Mouse (Mus musculus) hindbrain, embryonic 10.5 days (tissue): ENCODE results near the gene Glrx5. TPM values are rescaled to one million over a fixed set of nuclear protein-coding genes. Genes with fewer than 3 reads are reported as not detected.
A peak's percentile ranks its signal among the peaks of the same experiment; 100 is the strongest.

Source experiments
- DNase-seq: peaks from one replicate; pipeline ENCODE4 v3.0.0-alpha.2; 2017; ENCODE audit warnings: low spot score
- H3K27ac ChIP-seq: fragments of 300-500 bp; sonication (generic); 2 replicates; pipeline ENCODE4 v1.5.1; 2016; ENCODE audit warnings: mild to moderate bottlenecking, moderate library complexity
- H3K27me3 ChIP-seq: fragments of 300-500 bp; sonication (generic); 2 replicates; pipeline ENCODE4 v1.6.1; 2016; ENCODE audit warnings: mild to moderate bottlenecking; ENCODE audit not compliant: poor library complexity, insufficient read depth, severe bottlenecking
- H3K36me3 ChIP-seq: fragments of 300-500 bp; sonication (generic); 2 replicates; pipeline ENCODE4 v1.6.1; 2016; ENCODE audit warnings: mild to moderate bottlenecking, moderate library complexity
- H3K4me1 ChIP-seq: fragments of 300-500 bp; sonication (generic); replicated peaks from 2 replicates; pipeline ENCODE4 v1.6.1; 2016; ENCODE audit warnings: mild to moderate bottlenecking
- H3K4me3 ChIP-seq: fragments of 300-500 bp; sonication (generic); 2 replicates; pipeline ENCODE4 v1.5.1; 2016; ENCODE audit warnings: mild to moderate bottlenecking, moderate library complexity
- H3K9me3 ChIP-seq: fragments of 300-500 bp; sonication (generic); 2 replicates; pipeline ENCODE4 v1.6.1; 2016; ENCODE audit warnings: mild to moderate bottlenecking, moderate library complexity
- WGBS: fragments of 180-500 bp; shearing (Covaris S2); methylation state at CpG from one replicate; pipeline ENCODE4 v1.1.7; 2016; 5-methylcytosine and 5-hydroxymethylcytosine counted together
- polyA plus RNA-seq: library from polyadenylated mRNA; unstranded; fragments of >200 nt; fragmentation: Nextera tagmentation; extraction: Ambion mirVana; gene quantifications from 2 replicates; pipeline ENCODE4 v1.2.1, GENCODE M21; 2016

Gene Glrx5
- polyA plus RNA-seq, 1 experiment from 2014 or later, result 230 TPM

DNA sequence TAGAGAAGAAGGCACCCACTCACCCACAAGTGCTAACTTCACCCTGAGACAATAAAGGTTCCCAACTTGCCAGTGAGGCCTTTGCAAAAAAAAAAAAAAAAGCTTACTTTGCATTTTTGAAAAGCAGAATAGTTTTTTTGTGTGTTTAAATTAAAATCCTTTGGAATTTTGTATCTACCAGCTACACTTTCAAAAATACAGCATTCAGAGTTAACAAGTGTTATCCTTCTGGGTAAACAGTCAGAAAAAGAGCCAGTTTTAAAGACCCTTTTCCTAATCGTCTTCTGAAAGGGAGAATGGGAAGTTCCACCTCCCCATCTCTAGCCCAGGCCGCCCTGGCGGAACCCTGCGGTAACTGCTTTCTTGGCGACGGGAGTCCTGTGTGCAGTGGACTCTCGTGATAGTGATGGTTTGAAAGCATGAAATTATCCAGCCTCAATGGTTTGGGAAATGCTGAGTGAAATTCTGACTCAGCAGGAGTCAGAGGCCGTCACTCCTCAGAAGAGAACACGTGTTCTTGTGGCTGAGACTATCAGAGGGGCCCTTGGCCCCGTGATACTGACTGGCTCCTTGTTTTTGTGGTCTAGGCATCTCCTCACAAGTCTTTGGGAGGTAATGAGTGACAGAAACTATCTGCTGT is 6.4 kb upstream of the Glrx5 start:
- DNase-seq, result no peak
- Histone ChIP-seq H3K9me3 (peaks cover 21% of the 10 kb centered on the region), H3K36me3 (peaks cover 32% of the 10 kb centered on the region), H3K27ac (no peak overlapping the region), H3K27me3 (no peaks in the 10 kb centered on the region), H3K4me1 (peaks cover 19% of the 10 kb centered on the region), H3K4me3 (no peak overlapping the region)
- WGBS, result 52% methylated on average over 10 of the region's 10 CpGs

DNA sequence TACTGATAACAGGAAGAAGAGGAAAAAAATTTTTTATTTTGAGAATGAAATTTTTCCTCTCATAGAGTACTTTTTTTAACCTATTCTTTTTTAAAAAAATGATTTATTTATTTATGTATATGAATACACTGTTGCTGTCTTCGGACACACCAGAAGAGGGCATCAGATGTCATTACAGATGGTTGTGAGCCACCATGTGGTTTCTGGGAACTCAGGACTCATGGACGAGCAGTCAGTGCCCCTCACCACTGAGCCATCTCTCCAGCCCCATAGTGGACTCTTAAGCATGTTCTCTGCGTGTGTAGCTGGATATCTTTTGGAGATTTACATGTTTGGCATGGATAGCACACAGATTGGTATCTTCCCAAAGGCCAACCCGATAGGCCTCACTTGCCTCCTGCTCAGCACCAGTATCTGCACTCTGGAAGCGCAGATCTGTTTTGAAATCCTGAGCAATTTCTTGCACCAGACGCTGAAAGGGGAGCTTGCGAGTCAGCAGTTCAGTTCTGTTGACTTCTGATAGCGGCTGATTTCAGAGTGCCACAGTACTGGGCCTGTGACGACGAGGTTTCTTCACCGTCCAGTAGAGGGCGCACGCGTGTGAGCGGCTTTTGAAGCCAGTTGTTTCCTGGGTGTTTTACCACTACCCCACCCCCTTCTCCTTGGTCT is 5.0 kb upstream of the Glrx5 start:
- peaks cover 19% of the 10 kb centered on the region for H3K9me3 ChIP-seq
- H3K4me3 ChIP-seq, result no peak overlapping the region
- WGBS, result 32% methylated on average over 15 of the region's 15 CpGs
- H3K27ac ChIP-seq, result no peak overlapping the region
- H3K36me3 ChIP-seq, result peaks cover 32% of the 10 kb centered on the region
- peak; percentile 72 for DNase-seq
- no peaks in the 10 kb centered on the region for H3K27me3 ChIP-seq
- peaks cover 17% of the 10 kb centered on the region for H3K4me1 ChIP-seq

DNA sequence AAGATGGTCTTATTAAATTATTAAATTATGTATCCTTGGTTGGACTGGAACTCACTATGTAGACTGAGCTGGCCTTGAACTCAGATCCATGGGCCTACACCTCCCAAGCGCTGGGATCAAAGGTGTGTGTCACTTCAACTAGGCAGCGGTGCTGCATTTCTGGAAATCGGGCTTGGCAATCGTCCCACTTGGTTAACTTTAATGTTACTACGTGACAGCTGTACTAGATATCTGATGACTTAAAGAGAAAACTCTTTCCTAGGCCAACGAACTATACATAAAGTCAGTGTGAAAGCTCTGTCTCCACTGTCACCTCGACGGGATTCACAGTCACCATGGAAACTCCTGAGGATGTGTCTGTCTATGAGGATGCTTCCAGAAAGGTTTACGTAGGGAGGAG is 2.6 kb upstream of the Glrx5 start:
- H3K36me3 ChIP-seq, result peaks cover 19% of the 10 kb centered on the region

DNA sequence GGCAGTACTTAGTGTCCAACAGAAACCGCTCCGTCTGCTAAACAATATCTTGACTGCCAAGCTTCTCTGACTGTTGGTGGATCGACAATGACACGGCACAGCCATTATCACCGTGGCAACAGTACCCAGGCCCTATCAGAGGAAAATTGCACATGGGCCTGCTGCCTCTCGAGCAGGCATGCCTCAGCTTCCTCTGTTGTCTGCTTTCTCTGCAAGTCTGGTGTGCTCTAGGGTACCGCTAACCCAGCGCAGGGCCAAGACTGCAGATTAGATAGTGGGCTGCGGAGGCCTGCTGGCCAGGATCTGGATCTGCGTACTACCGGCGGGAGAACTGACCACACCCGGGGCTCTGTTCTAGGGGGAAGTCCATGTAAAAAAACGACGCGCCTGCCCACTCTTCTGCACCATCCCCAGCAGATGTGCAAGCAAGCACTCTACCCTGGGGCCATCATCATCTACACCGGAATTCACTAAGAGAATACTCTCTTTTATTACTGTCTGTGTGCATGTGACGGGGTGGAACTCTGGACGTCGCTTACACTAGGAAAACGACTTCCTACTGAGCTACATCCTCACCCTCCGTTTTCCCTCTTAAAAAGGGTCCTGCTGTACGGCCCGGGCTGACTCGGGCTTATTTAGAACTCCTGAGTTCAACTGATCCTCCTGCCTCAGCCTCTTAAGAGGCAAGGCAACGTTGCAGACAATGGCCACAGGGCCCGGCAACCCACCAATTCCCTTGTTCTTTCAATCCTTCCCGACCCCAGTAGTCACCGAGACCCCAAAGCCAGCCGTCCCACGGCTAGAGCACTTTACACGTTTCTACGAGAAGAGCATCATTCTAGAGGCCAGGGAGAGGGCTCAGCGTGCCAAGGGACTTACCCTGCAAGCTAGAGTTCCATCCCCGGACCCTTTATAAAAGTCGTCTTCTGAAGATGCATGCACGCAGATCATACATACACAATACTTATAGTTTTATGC is 1.1 kb upstream of the Glrx5 start:
- Histone ChIP-seq H3K27me3 (no peaks in the 10 kb centered on the region), H3K9me3 (no peaks in the 10 kb centered on the region), H3K4me3 (peak overlapping the region; percentile 90), H3K36me3 (peaks cover 19% of the 10 kb centered on the region), H3K4me1 (peaks cover 48% of the 10 kb centered on the region), H3K27ac (peak overlapping the region; percentile 91)
- WGBS, result 8% methylated on average over 37 of the region's 37 CpGs
- peak; percentile 33 for DNase-seq

More for the DNA sequence above, 2.6 kb upstream of the Glrx5 start:
- Histone ChIP-seq H3K27me3 (no peaks in the 10 kb centered on the region), H3K9me3 (no peaks in the 10 kb centered on the region), H3K4me3 (no peak overlapping the region), H3K27ac (no peak overlapping the region), H3K4me1 (peaks cover 41% of the 10 kb centered on the region)
- WGBS, result 89% methylated on average over 9 of the region's 9 CpGs
- DNase-seq, result no peak

DNA sequence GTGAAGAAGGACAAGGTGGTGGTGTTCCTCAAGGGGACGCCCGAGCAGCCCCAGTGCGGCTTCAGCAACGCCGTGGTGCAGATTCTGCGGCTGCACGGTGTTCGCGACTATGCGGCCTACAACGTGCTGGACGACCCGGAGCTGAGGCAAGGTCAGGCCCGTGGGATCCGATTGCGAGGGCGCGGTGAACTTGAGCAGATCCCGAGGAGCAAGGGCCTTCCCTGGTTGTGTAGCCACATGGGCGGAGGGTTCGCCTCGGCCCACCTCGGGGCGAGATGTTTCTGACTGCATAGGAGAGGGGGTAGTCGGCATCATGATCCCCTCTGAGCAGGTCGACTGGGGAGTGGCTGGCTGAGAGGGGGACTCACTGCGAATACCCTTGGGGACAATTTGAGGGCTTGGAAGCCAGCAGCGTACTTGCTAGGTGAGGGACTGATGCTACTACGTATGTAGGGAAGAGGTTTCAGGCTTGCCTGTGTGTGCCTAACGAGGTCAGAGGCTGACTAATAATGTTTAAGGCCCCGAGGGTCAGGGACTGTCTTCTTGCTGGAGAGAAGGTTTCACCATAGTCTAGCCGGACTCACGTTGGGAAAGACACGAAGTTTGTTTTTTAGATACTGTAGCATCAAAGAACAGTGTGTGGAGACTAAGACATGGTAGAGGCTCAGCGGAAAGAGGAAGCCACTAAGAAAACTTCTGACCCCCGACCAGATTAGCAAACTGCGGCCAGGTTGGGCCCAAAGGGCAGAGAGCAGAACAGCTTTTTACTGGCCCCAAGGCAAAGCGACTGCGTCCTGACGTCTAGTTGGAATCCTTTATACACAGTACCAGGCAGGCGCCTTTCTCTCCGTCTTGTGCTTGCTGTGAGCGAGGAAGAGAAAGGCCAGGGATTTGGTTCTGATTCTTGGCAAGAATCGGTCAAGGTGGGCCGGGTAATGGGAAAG is 616 bp downstream of the Glrx5 start:
- Histone ChIP-seq H3K27ac (peak overlapping the region; percentile 91), H3K4me3 (peak overlapping the region; percentile 90), H3K27me3 (no peaks in the 10 kb centered on the region), H3K4me1 (peaks cover 48% of the 10 kb centered on the region), H3K36me3 (peaks cover 27% of the 10 kb centered on the region), H3K9me3 (no peaks in the 10 kb centered on the region)
- 4% methylated on average over 45 of the region's 45 CpGs for WGBS
- no peak for DNase-seq

DNA sequence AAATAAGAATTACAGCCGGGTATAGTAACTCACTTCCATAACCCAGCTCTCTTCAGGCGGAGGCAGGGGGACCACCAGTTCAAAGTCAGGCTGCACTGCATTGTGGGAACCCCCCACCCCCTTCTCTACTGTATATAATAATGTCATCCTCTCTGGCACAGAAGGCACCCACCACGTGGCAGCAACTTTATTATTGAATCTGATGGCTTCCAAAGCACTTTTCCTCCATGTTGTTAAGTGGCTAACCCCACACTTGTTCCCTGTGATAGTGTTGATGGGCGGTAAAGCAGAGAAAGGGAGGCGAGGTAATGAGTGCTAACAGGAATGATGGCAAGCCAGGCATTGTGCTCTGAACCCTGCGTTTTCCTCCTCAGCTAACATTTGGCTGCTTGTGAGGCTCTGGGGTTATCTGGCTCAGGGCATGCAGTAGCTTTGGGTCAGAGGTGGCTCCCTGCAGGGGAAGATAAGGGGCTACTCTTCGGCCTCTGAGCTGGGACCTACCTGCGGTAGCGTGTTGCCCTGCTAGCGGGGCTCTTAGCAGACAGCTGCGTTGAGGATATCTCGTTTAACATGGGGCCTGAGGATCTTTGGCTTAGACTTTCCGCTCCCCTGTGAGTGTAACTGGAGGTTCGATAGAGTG is 1.8 kb downstream of the Glrx5 start:
- Histone ChIP-seq H3K4me3 (peak overlapping the region; percentile 90), H3K27ac (peak overlapping the region; percentile 91)
- WGBS, result 78% methylated on average over 14 of the region's 14 CpGs

DNA sequence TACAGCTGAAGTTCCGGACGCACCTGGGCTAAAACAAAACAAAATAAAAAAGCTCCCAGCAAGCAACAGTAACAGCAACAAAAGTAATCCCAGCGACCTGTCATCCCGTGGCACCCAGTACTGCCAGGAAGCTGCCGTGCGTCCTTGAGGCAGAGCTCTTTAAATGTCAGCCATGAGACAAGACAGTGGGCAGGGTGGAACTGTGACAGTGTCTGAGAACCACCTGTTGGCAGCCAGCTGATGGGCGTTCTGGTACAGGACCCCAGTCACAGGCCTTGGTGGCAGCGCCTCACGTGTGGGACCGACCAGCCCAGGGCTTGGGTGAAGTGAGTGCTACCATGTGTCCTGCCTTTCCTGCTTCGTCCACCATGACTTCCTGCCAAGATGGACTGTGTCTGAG is 5.7 kb downstream of the Glrx5 start:
- no peaks in the 10 kb centered on the region for H3K27me3 ChIP-seq
- H3K9me3 ChIP-seq, result no peaks in the 10 kb centered on the region
- peaks cover 43% of the 10 kb centered on the region for H3K36me3 ChIP-seq
- H3K4me3 ChIP-seq, result peak overlapping the region; percentile 9; the same call in 1 of the 2 replicates
- DNase-seq, result no peak
- H3K4me1 ChIP-seq, result peaks cover 39% of the 10 kb centered on the region
- peak overlapping the region; percentile 40; the same call in 1 of the 2 replicates for H3K27ac ChIP-seq
- 91% methylated on average over 11 of the region's 11 CpGs for WGBS

More for the DNA sequence above, 1.8 kb downstream of the Glrx5 start:
- Histone ChIP-seq H3K27me3 (no peaks in the 10 kb centered on the region), H3K4me1 (peaks cover 57% of the 10 kb centered on the region), H3K36me3 (peaks cover 21% of the 10 kb centered on the region), H3K9me3 (no peaks in the 10 kb centered on the region)
- DNase-seq, result no peak

DNA sequence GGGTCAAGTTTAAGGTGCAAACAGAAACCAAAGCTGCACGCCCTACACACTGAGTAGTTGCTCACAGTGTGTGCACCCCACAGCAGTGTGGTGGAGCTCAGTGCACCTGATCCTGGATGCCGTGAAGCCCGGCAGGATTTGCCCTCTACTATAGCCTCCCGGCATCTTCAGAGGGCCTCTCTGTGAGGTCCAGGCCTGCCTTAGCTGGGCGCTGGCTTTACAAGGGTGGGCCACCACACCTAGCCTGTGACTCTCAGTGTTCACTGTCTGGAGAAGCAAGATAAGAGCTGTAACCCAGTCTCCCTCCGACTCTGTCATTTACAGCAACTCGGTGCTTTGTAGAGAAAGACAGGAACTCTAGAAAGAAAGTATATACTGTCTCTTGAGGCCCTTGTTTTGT is 6.4 kb downstream of the Glrx5 start:
- H3K27ac ChIP-seq, result no peak overlapping the region
- H3K4me1 ChIP-seq, result peaks cover 32% of the 10 kb centered on the region
- no peak overlapping the region for H3K4me3 ChIP-seq
- no peaks in the 10 kb centered on the region for H3K9me3 ChIP-seq
- no peak for DNase-seq
- peaks cover 50% of the 10 kb centered on the region for H3K36me3 ChIP-seq
- 85% methylated on average over 7 of the region's 7 CpGs for WGBS
- H3K27me3 ChIP-seq, result no peaks in the 10 kb centered on the region

DNA sequence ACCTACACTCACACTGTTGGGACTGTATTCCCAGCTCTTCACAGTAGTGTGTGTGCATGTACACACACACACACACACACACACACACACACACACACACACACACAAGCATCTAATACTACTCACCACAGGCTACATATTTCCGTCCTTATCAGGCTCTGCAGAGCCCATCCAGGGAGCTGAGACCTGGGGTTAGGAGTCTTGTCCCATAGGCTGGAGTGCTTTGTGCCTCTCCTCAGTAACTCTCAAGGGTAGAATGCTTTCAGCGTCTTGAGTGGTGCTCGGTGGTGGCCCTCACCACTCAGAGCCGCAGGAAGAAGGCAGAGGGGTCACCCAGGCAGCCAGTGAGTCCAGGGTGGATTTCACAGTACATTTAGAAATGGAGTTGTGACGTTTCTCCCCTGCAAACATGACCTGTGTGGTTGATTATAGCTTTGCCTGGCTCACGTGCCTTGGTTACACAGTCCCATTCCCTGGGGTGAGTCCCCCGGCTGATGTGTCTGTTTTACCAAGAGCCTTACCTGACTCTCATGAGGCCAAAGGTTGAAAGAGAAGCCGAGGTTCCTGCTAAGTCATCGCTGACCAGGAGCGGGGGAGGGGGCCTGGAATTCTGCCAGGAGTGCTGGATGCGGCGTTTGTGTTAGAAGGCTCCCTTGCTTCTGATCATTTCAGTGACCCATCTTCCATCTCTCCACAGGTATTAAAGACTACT is 7.2 kb downstream of the Glrx5 start:
- peaks cover 24% of the 10 kb centered on the region for H3K4me1 ChIP-seq
- WGBS, result 72% methylated on average over 12 of the region's 12 CpGs
- no peak overlapping the region for H3K4me3 ChIP-seq
- peak overlapping the region; percentile 69 for H3K27ac ChIP-seq
- H3K36me3 ChIP-seq, result peaks cover 52% of the 10 kb centered on the region
- H3K9me3 ChIP-seq, result no peaks in the 10 kb centered on the region
- no peaks in the 10 kb centered on the region for H3K27me3 ChIP-seq
- DNase-seq, result no peak

DNA sequence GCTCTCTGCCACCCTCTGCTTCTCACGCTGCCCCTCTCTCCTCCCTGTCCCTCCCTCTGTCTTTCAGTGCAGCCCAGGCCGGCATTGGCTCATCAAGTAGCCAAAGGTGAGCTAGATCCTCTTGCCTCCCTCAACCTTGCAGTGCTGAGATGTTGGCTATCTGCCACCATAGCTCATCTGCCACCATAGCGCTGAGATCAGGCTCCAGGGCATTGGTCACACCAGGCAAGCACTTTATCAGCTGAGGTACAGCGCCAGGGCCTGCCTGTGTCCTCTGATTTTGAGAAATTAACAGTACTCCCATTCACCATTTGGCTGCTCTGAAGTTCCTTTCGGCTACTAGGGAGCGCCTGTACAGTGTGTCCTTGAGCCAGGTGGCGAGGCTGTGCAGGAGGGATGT is 8.5 kb downstream of the Glrx5 start:
- no peak overlapping the region for H3K4me3 ChIP-seq
- WGBS, result 95% methylated on average over 7 of the region's 7 CpGs
- H3K27ac ChIP-seq, result no peak overlapping the region
- H3K36me3 ChIP-seq, result peaks cover 52% of the 10 kb centered on the region
- H3K27me3 ChIP-seq, result no peaks in the 10 kb centered on the region
- peaks cover 15% of the 10 kb centered on the region; the same call in 1 of the 2 replicates for H3K4me1 ChIP-seq
- 0 out of 2 replicates have a peak, but pooled peaks cover 2% of the 10 kb centered on the region for H3K9me3 ChIP-seq
- no peak for DNase-seq

DNA sequence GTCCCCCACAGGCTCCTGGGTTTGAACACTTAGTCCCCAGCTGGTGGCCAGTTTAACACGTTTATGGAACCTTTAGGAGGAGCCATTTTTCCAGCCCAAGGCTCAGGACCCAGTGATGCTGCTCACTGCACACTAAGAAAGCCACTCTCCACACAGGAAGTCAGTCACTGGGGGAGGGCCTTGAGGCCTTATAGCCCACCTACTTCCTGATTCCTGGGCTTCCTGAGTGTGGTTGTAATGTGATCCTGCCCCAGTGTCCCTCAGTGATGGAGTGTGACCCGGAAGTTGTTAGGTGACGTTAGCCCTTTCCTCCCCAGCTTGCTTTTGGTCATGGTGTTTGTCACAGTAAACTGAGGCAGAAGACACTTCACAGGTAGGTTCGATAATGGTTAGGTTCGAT is 10.6 kb downstream of the Glrx5 start:
- peaks cover 53% of the 10 kb centered on the region for H3K36me3 ChIP-seq
- peaks cover 14% of the 10 kb centered on the region; the same call in 1 of the 2 replicates for H3K9me3 ChIP-seq
- no peaks in the 10 kb centered on the region for H3K27me3 ChIP-seq
- H3K27ac ChIP-seq, result no peak overlapping the region
- H3K4me1 ChIP-seq, result peaks cover 15% of the 10 kb centered on the region; the same call in 1 of the 2 replicates
- no peak for DNase-seq
- no peak overlapping the region for H3K4me3 ChIP-seq
- WGBS, result 90% methylated on average over 5 of the region's 5 CpGs
